In the genomic region with DNA sequence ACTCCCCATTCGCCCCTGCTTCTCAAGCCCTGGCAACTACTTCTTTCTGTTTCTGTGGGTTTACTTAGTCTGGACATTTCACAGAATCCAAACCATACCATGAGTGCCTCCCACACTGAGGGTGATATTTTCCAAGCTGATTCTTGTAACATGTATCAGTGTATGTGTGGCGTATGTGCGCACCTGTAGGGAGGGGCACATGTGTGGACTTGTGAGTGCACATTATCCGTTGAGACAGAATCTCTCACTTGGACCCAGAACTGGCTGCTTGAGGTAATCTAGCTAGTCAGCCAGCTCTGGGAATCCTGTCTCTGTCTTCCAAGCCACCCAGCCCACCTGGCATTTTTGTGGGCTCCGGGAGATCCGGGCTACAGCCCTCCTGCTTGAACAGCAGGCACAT, we compare ENCODE assay signal across 19 mouse cellular contexts. TPM values are rescaled to one million over a fixed set of nuclear protein-coding genes. Genes with fewer than 3 reads are reported as not detected.
DNase-seq lines count a peak whose midpoint lies in the region; ATAC-seq and TF ChIP-seq lines count a peak whose summit lies in the region.
"Had no signal": no experiment of that assay in that cellular context is flagged by ENCODE, and none has a peak within 500 bp of the region (broad histone marks: within the 10 kb centered on the region; RNA-seq: fewer than 3 reads in every experiment).

No protein-coding gene starts in this region.

- DNase-seq in embryonic facial prominence, embryonic 10.5 days (ENCODE audit: low spot score), result no peak
- DNase-seq in layer of hippocampus, adult 2 months (ENCODE audit: low spot score in 2 of 2), result no peak
- no peak for DNase-seq in layer of hippocampus, postnatal 14 days (ENCODE audit: low spot score in 2 of 2)
- no peak for DNase-seq in ES-E14 (ENCODE audit: low read depth, low spot score)
- DNase-seq: heart, postnatal 4 days; liver, postnatal 0 days; right cerebral cortex, postnatal 14 days; thymus, postnatal 14 days had no signal

- peak overlapping the region; percentile 20; the same call in 1 of the 2 replicates for H3K4me2 ChIP-seq in embryonic facial prominence, embryonic 13.5 days

- 0 out of 2 replicates have a peak overlapping the region, but pooled peaks have one; percentile 7 for H3K4me3 ChIP-seq in embryonic facial prominence, embryonic 13.5 days
- H3K4me3 ChIP-seq in embryonic facial prominence, embryonic 10.5 days, result no peak overlapping the region
- no peak overlapping the region; the same call in 1 of the 2 replicates for H3K4me3 ChIP-seq in layer of hippocampus, adult 2 months
- no peak overlapping the region; a peak in 1 of 4 replicates for H3K4me3 ChIP-seq in ES-E14 (ENCODE audit: insufficient read depth in 1 of 2, low read depth in 1 of 2, low read length in 2 of 2, poor library complexity in 1 of 2, severe bottlenecking in 1 of 2)
- H3K4me3 ChIP-seq in small intestine, adult 2 months (ENCODE audit: low read depth, low read length), result no peak overlapping the region

- peaks cover 44% of the 10 kb centered on the region for H3K4me1 ChIP-seq in embryonic facial prominence, embryonic 13.5 days
- peaks cover 64% of the 10 kb centered on the region for H3K4me1 ChIP-seq in embryonic facial prominence, embryonic 10.5 days
- peaks cover 15 to 17% of the 10 kb centered on the region in 2 experiments for H3K4me1 ChIP-seq in ES-E14 (ENCODE audit: control insufficient read depth in 2 of 2, insufficient read depth in 2 of 2, low read length in 2 of 2, poor library complexity in 1 of 2)
- H3K4me1 ChIP-seq in small intestine, adult 2 months (ENCODE audit: control insufficient read depth, insufficient read depth, insufficient read length, low read length), result peaks cover 28% of the 10 kb centered on the region

- 74% methylated on average over 6 of the region's 6 CpGs for WGBS in embryonic facial prominence, embryonic 13.5 days
- 88% methylated on average over 6 of the region's 6 CpGs for WGBS in embryonic facial prominence, embryonic 10.5 days
- 71% methylated on average over 6 of the region's 6 CpGs for WGBS in small intestine, adult 2 months

- no peak for TF ChIP-seq POLR2A in small intestine, adult 2 months (IDR thresholded peaks at IDR 0.05; ENCODE audit: low read depth, low read length)

- H3K9me3 ChIP-seq in embryonic facial prominence, embryonic 13.5 days, result no peaks in the 10 kb centered on the region
- no peaks in the 10 kb centered on the region for H3K9me3 ChIP-seq in embryonic facial prominence, embryonic 10.5 days
- no peaks in the 10 kb centered on the region for H3K9me3 ChIP-seq in ES-E14 (ENCODE audit: control insufficient read depth, insufficient read depth, low read depth, low read length)

- no peak overlapping the region; the same call in 1 of the 2 replicates for H3K9ac ChIP-seq in embryonic facial prominence, embryonic 13.5 days
- H3K9ac ChIP-seq in ES-E14 (ENCODE audit: insufficient read depth, low read depth, low read length, poor library complexity, severe bottlenecking), result peak overlapping the region; percentile 19; the same call in 1 of the 2 replicates
- H3K9ac ChIP-seq: liver, postnatal 0 days had no signal

- in situ Hi-C loops in ES-E14 (cut with MboI; ENCODE audit: low sequenced_read_pairs in 2 of 2, unreplicated experiment in 2 of 2), result no loop called here

- no peaks in the 10 kb centered on the region for H3K36me3 ChIP-seq in embryonic facial prominence, embryonic 13.5 days
- peaks cover 2% of the 10 kb centered on the region for H3K36me3 ChIP-seq in embryonic facial prominence, embryonic 10.5 days (replicated peaks)
- peaks cover 2% of the 10 kb centered on the region; the same call in 1 of the 2 replicates for H3K36me3 ChIP-seq in ES-E14 (ENCODE audit: control insufficient read depth, insufficient read depth, low read length, poor library complexity, severe bottlenecking)
- H3K36me3 ChIP-seq in small intestine, adult 2 months (ENCODE audit: control insufficient read depth, insufficient read depth, low read length), result no peaks in the 10 kb centered on the region

- H3K27ac ChIP-seq in embryonic facial prominence, embryonic 13.5 days, result peak overlapping the region; percentile 74
- H3K27ac ChIP-seq in embryonic facial prominence, embryonic 10.5 days (replicated peaks), result no peak overlapping the region
- H3K27ac ChIP-seq in layer of hippocampus, adult 2 months, result peak overlapping the region; percentile 93
- peak overlapping the region; percentile 92; the same call in 1 of the 2 replicates for H3K27ac ChIP-seq in ES-E14 (ENCODE audit: insufficient read depth, low read depth, low read length, poor library complexity, severe bottlenecking)
- H3K27ac ChIP-seq in small intestine, adult 2 months (ENCODE audit: insufficient read depth, low read depth, low read length), result peak overlapping the region; percentile 96
- H3K27ac ChIP-seq: macrophage had no signal

- peaks cover 4% of the 10 kb centered on the region; the same call in 1 of the 2 replicates for H3K27me3 ChIP-seq in embryonic facial prominence, embryonic 13.5 days
- H3K27me3 ChIP-seq in embryonic facial prominence, embryonic 10.5 days (replicated peaks; ENCODE audit: low read depth, poor library complexity, severe bottlenecking), result peaks cover 16% of the 10 kb centered on the region
- no peaks in the 10 kb centered on the region for H3K27me3 ChIP-seq in small intestine, adult 2 months (ENCODE audit: control insufficient read depth, insufficient read depth, low read length)

- no peak for TF ChIP-seq CTCF in layer of hippocampus, adult 2 months (conservative IDR thresholded peaks at IDR 0.05)
- TF ChIP-seq CTCF in small intestine, adult 2 months (IDR thresholded peaks at IDR 0.05; ENCODE audit: extremely low read depth, insufficient read length, insufficient replicate concordance, low read depth, low read length), result no peak

- ATAC-seq in embryonic facial prominence, embryonic 13.5 days (ENCODE audit: insufficient number of reproducible peaks, insufficient read depth, low FRiP score, low TSS enrichment, low read depth), result no peak
- no peak for ATAC-seq in megakaryocyte-erythroid progenitor cell, adult 5-6 weeks (replicated peaks; ENCODE audit: low FRiP score, low TSS enrichment, poor library complexity, severe bottlenecking)
- no peak for ATAC-seq in megakaryocyte, adult 5-6 weeks (ENCODE audit: poor library complexity, severe bottlenecking)
- ATAC-seq: intestine, postnatal 0 days; liver, postnatal 0 days had no signal

TF ChIP-seq in ES-E14, 5 proteins besides CTCF, POLR2A, EP300 and RAD21:
- TF ChIP-seq CHD2 (IDR thresholded peaks at IDR 0.05; ENCODE audit: low read depth, low read length) (no peak), MAFK (IDR thresholded peaks at IDR 0.05; ENCODE audit: insufficient read depth, low read depth, low read length) (no peak), HCFC1 (IDR thresholded peaks at IDR 0.05; ENCODE audit: borderline replicate concordance, insufficient read depth, low read length) (no peak), ZC3H11A (IDR thresholded peaks at IDR 0.05; ENCODE audit: borderline replicate concordance, low read depth, low read length) (no peak), ZNF384 (IDR thresholded peaks at IDR 0.05; ENCODE audit: low read depth, low read length) (no peak)

RNA-seq across cellular contexts. Expression of a gene that starts 2.5 kb away (rescaled TPM):
- polyA plus RNA-seq in embryonic facial prominence, embryonic 13.5 days (2015; fragmentation: Nextera tagmentation; extraction: Ambion mirVana), result 21.4 and 22.1 TPM in 2 replicates
- polyA plus RNA-seq in embryonic facial prominence, embryonic 10.5 days (2016; fragmentation: Nextera tagmentation; extraction: Ambion mirVana), result 18.3 and 18.5 TPM in 2 replicates
- total RNA-seq in layer of hippocampus, adult 2 months (2021), result 10 to 100 TPM; 55.5 to 60.9 TPM
- 10 to 100 TPM; 57.0 to 60.3 TPM for total RNA-seq in layer of hippocampus, postnatal 14 days (2021)
- total RNA-seq in ES-E14 (2012; rRNA removed), result 32.9 and 34.8 TPM in 2 replicates
- 38.5 and 60.3 TPM in 2 replicates for polyA plus RNA-seq in small intestine, adult 2 months (2012; rRNA removed)
- total RNA-seq in megakaryocyte-erythroid progenitor cell, adult 5-6 weeks (2014; fragmentation: Nextera tagmentation), result 34.0 and 40.6 TPM in 2 replicates
- 36.7 and 37.1 TPM in 2 replicates for total RNA-seq in megakaryocyte-erythroid progenitor cell, adult 5-6 weeks (2017)
- 59.5 and 61.2 TPM in 2 replicates for total RNA-seq in megakaryocyte, adult 5-6 weeks (2015)
- 54.2 and 57.3 TPM in 2 replicates for total RNA-seq in megakaryocyte, adult 5-6 weeks (2017)

RNA-seq across cellular contexts. Expression of a gene that starts 53.6 kb away (rescaled TPM):
- not detected in 2 replicates for polyA plus RNA-seq in embryonic facial prominence, embryonic 13.5 days (2015; fragmentation: Nextera tagmentation; extraction: Ambion mirVana)
- polyA plus RNA-seq in embryonic facial prominence, embryonic 10.5 days (2016; fragmentation: Nextera tagmentation; extraction: Ambion mirVana), result not detected in 2 replicates
- total RNA-seq in layer of hippocampus, adult 2 months (2021), result not detected
- total RNA-seq in layer of hippocampus, postnatal 14 days (2021), result not detected
- total RNA-seq in ES-E14 (2012; rRNA removed), result not detected in 2 replicates
- polyA plus RNA-seq in small intestine, adult 2 months (2012; rRNA removed), result not detected in 2 replicates
- total RNA-seq in megakaryocyte-erythroid progenitor cell, adult 5-6 weeks (2014; fragmentation: Nextera tagmentation), result 0.12 TPM in 1 of 2 replicates, not detected in the other
- total RNA-seq in megakaryocyte-erythroid progenitor cell, adult 5-6 weeks (2017), result 1.2 TPM in 1 of 2 replicates, not detected in the other
- 0.07 TPM in 1 of 2 replicates, not detected in the other for total RNA-seq in megakaryocyte, adult 5-6 weeks (2015)
- 0.08 TPM in 1 of 2 replicates, not detected in the other for total RNA-seq in megakaryocyte, adult 5-6 weeks (2017)
- total RNA-seq: adrenal gland, postnatal 4 days; gastrocnemius, adult 8-10 months; heart, adult 8-10 months; heart, postnatal 4 days; layer of hippocampus, postnatal 25 days had no signal
- polyA plus RNA-seq: limb, embryonic 11.5 days; liver, postnatal 0 days had no signal
